Mouse (Mus musculus): ENCODE results near the gene Kirrel. TPM values are rescaled to one million over a fixed set of nuclear protein-coding genes. Genes with fewer than 3 reads are reported as not detected.

Gene Kirrel
- polyA plus RNA-seq, 2 experiments = 0.37 to 0.79 TPM

- WGBS (ENCODE audit: insufficient replicate concordance) = 43% methylated on average over 6 of the region's 6 CpGs
- H3K9me3 ChIP-seq (ENCODE audit: control insufficient read depth, low read length) = no peaks in the 10 kb centered on the region
- DNase-seq (ENCODE audit: low read depth in 3 of 3, low spot score in 3 of 3) (no peak), ATAC-seq (ENCODE audit: insufficient read depth) (no peak)
- H3K9ac ChIP-seq (replicated peaks) = no peak overlapping the region
- H3K4me2 ChIP-seq (ENCODE audit: low read depth) = no peak overlapping the region
- H3K27ac ChIP-seq = no peak overlapping the region
- H3K4me3 ChIP-seq (ENCODE audit: insufficient read depth in 1 of 2, low read depth in 2 of 2, low read length in 2 of 2) = no peak overlapping the region
- no peaks in the 10 kb centered on the region for H3K27me3 ChIP-seq (ENCODE audit: control insufficient read depth, insufficient read depth, low read length)
- no peaks in the 10 kb centered on the region for H3K4me1 ChIP-seq (replicated peaks; ENCODE audit: control insufficient read depth in 2 of 2, insufficient read depth in 2 of 2, low read length in 1 of 2)
- H3K36me3 ChIP-seq (replicated peaks; ENCODE audit: control insufficient read depth, insufficient read depth, low read depth) = no peaks in the 10 kb centered on the region
- no peak for TF ChIP-seq EP300 (IDR thresholded peaks at IDR 0.05; ENCODE audit: low read depth)
- TF ChIP-seq CTCF (IDR thresholded peaks at IDR 0.05; ENCODE audit: low read depth) = no peak
Measured at GRCm38 (mm10) chr3:87193352-87193751, 18.8 kb upstream of the Kirrel start.

DNA sequence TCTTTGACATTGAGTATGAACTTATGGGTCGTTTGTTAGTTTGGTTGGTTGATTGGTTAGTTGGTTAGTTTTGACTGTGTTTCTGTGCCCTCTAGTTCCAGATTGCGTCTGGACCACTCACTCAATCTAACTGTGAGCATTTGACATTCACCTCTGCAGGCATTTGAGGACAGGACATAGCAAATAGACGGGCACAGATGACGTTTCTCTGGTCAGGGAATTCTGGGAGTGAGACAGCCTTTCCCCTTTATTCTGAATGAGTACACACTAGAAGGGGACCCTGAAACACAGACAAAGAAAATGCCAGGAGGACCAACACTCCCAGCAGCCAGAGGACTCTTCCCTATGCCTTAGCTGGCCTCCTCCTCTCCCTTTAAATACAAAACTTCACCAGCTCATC lies 2.1 kb upstream of the Kirrel start:
- H3K9ac ChIP-seq (replicated peaks) = no peak overlapping the region
- 48% methylated on average over 4 of the region's 4 CpGs for WGBS (ENCODE audit: insufficient replicate concordance)
- H3K27me3 ChIP-seq (ENCODE audit: control insufficient read depth, insufficient read depth, low read length) = peaks cover 30% of the 10 kb centered on the region
- no peaks in the 10 kb centered on the region for H3K4me1 ChIP-seq (replicated peaks; ENCODE audit: control insufficient read depth in 2 of 2, insufficient read depth in 2 of 2, low read length in 1 of 2)
- no peaks in the 10 kb centered on the region for H3K9me3 ChIP-seq (ENCODE audit: control insufficient read depth, low read length)
- no peaks in the 10 kb centered on the region for H3K36me3 ChIP-seq (replicated peaks; ENCODE audit: control insufficient read depth, insufficient read depth, low read depth)
- TF ChIP-seq EP300 (IDR thresholded peaks at IDR 0.05; ENCODE audit: low read depth) (no peak), CTCF (IDR thresholded peaks at IDR 0.05; ENCODE audit: low read depth) (no peak)
- DNase-seq (ENCODE audit: low read depth in 3 of 3, low spot score in 3 of 3) (no peak), ATAC-seq (ENCODE audit: insufficient read depth) (no peak)
- H3K4me3 ChIP-seq (ENCODE audit: insufficient read depth in 1 of 2, low read depth in 2 of 2, low read length in 2 of 2) = no peak overlapping the region
- H3K4me2 ChIP-seq (ENCODE audit: low read depth) = no peak overlapping the region
- no peak overlapping the region for H3K27ac ChIP-seq

GRCm38 (mm10) chr3:87175438-87175815 lies 880 bp upstream of the Kirrel start:
- Histone ChIP-seq H3K36me3 (replicated peaks; ENCODE audit: control insufficient read depth, insufficient read depth, low read depth) (no peaks in the 10 kb centered on the region), H3K4me1 (replicated peaks; ENCODE audit: control insufficient read depth in 2 of 2, insufficient read depth in 2 of 2, low read length in 1 of 2) (no peaks in the 10 kb centered on the region), H3K27me3 (ENCODE audit: control insufficient read depth, insufficient read depth, low read length) (peaks cover 31% of the 10 kb centered on the region), H3K4me2 (ENCODE audit: low read depth) (no peak overlapping the region), H3K4me3 (ENCODE audit: insufficient read depth in 1 of 2, low read depth in 2 of 2, low read length in 2 of 2) (no peak overlapping the region), H3K27ac (no peak overlapping the region), H3K9me3 (ENCODE audit: control insufficient read depth, low read length) (no peaks in the 10 kb centered on the region), H3K9ac (replicated peaks) (no peak overlapping the region)
- ATAC-seq (ENCODE audit: insufficient read depth) (no peak), DNase-seq (ENCODE audit: low read depth in 3 of 3, low spot score in 3 of 3) (no peak)
- 34% methylated on average over 3 of the region's 3 CpGs for WGBS (ENCODE audit: insufficient replicate concordance)
- TF ChIP-seq EP300 (IDR thresholded peaks at IDR 0.05; ENCODE audit: low read depth) (no peak), CTCF (IDR thresholded peaks at IDR 0.05; ENCODE audit: low read depth) (peak; percentile 36; the same call in 1 of the 2 replicates)

DNA sequence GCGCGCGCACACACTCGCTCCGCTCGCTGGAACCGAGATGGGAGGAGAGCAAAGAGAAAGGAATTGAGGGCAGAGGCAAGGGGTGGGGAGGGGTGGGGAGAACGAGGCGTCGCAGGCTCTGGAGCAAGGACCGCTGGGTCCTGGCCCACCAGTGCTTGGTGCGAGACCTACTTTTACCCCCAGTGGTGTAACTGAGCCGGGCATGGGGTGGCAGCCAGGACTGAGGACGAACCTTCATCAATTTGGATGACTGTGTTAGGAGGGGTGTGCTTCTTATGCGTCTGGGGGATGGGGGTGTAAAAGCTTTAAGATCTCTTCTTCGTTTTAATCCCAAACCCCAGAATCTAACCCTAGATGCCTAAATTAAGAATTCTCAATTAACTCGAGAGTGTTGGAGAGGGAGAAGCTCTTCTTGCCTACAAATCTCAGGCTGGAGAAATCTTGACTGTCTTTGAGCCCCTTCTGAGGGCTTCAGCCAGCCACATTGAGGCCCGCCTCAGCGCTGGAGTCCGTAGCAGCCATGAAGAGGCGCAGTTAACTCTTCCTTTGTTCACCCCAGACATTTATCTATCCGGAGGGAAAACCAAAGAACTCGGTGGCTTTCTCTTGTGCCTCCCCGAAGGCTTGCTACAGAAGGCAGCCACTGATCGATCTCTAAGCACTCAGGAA lies 356 bp upstream of the Kirrel start:
- Histone ChIP-seq H3K9ac (replicated peaks) (no peak overlapping the region), H3K4me1 (replicated peaks; ENCODE audit: control insufficient read depth in 2 of 2, insufficient read depth in 2 of 2, low read length in 1 of 2) (no peaks in the 10 kb centered on the region), H3K27me3 (ENCODE audit: control insufficient read depth, insufficient read depth, low read length) (peaks cover 31% of the 10 kb centered on the region), H3K9me3 (ENCODE audit: control insufficient read depth, low read length) (no peaks in the 10 kb centered on the region), H3K4me3 (ENCODE audit: insufficient read depth in 1 of 2, low read depth in 2 of 2, low read length in 2 of 2) (peak overlapping the region; percentile 46 to 55; a peak in 3 of 4 replicates), H3K27ac (no peak overlapping the region), H3K36me3 (replicated peaks; ENCODE audit: control insufficient read depth, insufficient read depth, low read depth) (no peaks in the 10 kb centered on the region), H3K4me2 (ENCODE audit: low read depth) (peak overlapping the region; percentile 60)
- DNase-seq (ENCODE audit: low read depth in 3 of 3, low spot score in 3 of 3) = no peak
- TF ChIP-seq EP300 (IDR thresholded peaks at IDR 0.05; ENCODE audit: low read depth) (no peak), CTCF (IDR thresholded peaks at IDR 0.05; ENCODE audit: low read depth) (0 out of 2 replicates have a peak, but pooled peaks have one; percentile 16)
- ATAC-seq (ENCODE audit: insufficient read depth) = no peak
- 2% methylated on average over 25 of the region's 25 CpGs for WGBS (ENCODE audit: insufficient replicate concordance)

DNA sequence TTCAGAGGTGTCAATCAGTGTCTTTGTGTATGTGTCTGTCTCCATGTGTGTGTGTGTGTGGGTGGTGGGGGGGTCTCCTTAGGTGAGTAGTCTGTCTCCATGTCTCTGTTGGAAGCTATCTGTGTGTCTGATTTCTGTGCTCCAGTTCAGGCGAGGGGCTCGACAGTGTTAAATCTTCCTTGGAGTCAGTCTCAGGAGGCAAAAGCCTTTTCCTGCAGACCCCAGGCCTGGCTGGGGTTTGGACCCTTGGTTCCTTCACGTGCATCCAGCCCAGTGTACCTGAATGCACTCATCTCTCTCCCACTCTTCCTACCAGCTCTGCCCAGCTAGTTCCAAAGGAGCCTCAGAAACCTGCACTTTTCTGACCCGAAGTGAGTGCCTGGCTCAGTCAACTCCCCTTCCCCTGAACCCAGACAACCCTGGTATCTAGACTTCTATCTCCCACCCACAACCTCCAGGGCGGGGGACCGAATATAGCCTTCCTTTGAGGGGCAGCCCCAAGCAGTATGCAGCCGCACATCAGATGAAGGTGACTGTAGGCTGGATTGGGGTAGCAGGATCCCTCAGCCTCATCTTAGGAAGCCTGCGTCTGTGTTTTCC lies 961 bp downstream of the Kirrel start:
- TF ChIP-seq EP300 (IDR thresholded peaks at IDR 0.05; ENCODE audit: low read depth) (no peak), CTCF (IDR thresholded peaks at IDR 0.05; ENCODE audit: low read depth) (no peak)
- H3K4me3 ChIP-seq (ENCODE audit: insufficient read depth in 1 of 2, low read depth in 2 of 2, low read length in 2 of 2) = peak overlapping the region; percentile 46 to 55
- WGBS (ENCODE audit: insufficient replicate concordance) = 13% methylated on average over 8 of the region's 8 CpGs
- no peak overlapping the region for H3K27ac ChIP-seq
- H3K27me3 ChIP-seq (ENCODE audit: control insufficient read depth, insufficient read depth, low read length) = peaks cover 31% of the 10 kb centered on the region
- no peaks in the 10 kb centered on the region for H3K36me3 ChIP-seq (replicated peaks; ENCODE audit: control insufficient read depth, insufficient read depth, low read depth)
- no peak for ATAC-seq (ENCODE audit: insufficient read depth)
- H3K9me3 ChIP-seq (ENCODE audit: control insufficient read depth, low read length) = no peaks in the 10 kb centered on the region
- H3K4me1 ChIP-seq (replicated peaks; ENCODE audit: control insufficient read depth in 2 of 2, insufficient read depth in 2 of 2, low read length in 1 of 2) = peaks cover 0 to 6% of the 10 kb centered on the region in 2 experiments; a peak in 2 of 4 replicates
- H3K4me2 ChIP-seq (ENCODE audit: low read depth) = peak overlapping the region; percentile 60
- H3K9ac ChIP-seq (replicated peaks) = no peak overlapping the region
- no peak for DNase-seq (ENCODE audit: low read depth in 3 of 3, low spot score in 3 of 3)
